Mouse (Mus musculus) mouse trophoblast stem cell (cell line): ENCODE measurements around the gene Nbas.

Source experiments
- in situ Hi-C, 2 experiments: fragments of 300-500 bp; cut with MseI, MboI; formaldehyde crosslinking; loops; 2 replicates in 1 of 2; 3 replicates in 1 of 2; pipeline ENCODE4 v1.15.1; 2025

The Nbas gene

GRCm38 (mm10) chr12:13532731-13533365 lies 263.9 kb downstream of the Nbas start:
- in situ Hi-C loops: no loop called here

- in situ Hi-C loops: no loop called here
These were observed 270.2 kb downstream of the Nbas start for GRCm38 (mm10) chr12:13539171-13539570.

GRCm38 (mm10) chr12:13543806-13544205 lies 274.9 kb downstream of the Nbas start:
- in situ Hi-C loops: no loop called here

GRCm38 (mm10) chr12:13563646-13564289 lies 294.8 kb downstream of the Nbas start:
- in situ Hi-C loops: no loop called here

- in situ Hi-C loops: no loop called here
These were observed 295.4 kb downstream of the Nbas start for GRCm38 (mm10) chr12:13564330-13564729.

- in situ Hi-C loops: no loop called here
These were observed 297.5 kb downstream of the Nbas start for GRCm38 (mm10) chr12:13566421-13566820.

- in situ Hi-C loops: no loop called here
These were observed 306.2 kb downstream of the Nbas start for GRCm38 (mm10) chr12:13575158-13575557.

GRCm38 (mm10) chr12:13575605-13576600 lies 307.0 kb downstream of the Nbas start:
- in situ Hi-C loops: no loop called here

GRCm38 (mm10) chr12:13576761-13577160 lies 307.8 kb downstream of the Nbas start:
- in situ Hi-C loops: no loop called here

GRCm38 (mm10) chr12:13580796-13581195 lies 311.9 kb downstream of the Nbas start:
- in situ Hi-C loops: no loop called here

- in situ Hi-C loops: no loop called here
These were observed 314.5 kb downstream of the Nbas start for GRCm38 (mm10) chr12:13583386-13583785.

GRCm38 (mm10) chr12:13585527-13586156 lies 316.7 kb downstream of the Nbas start:
- in situ Hi-C loops: no loop called here

GRCm38 (mm10) chr12:13587675-13588074 lies 318.7 kb downstream of the Nbas start:
- in situ Hi-C loops: no loop called here

- in situ Hi-C loops: no loop called here
These were observed 320.1 kb downstream of the Nbas start for GRCm38 (mm10) chr12:13589021-13589420.

- in situ Hi-C loops: no loop called here
These were observed 326.0 kb downstream of the Nbas start for GRCm38 (mm10) chr12:13594746-13595469.

- in situ Hi-C loops: no loop called here
These were observed 328.1 kb downstream of the Nbas start for GRCm38 (mm10) chr12:13597026-13597425.

- in situ Hi-C loops: no loop called here
These were observed 329.6 kb downstream of the Nbas start for GRCm38 (mm10) chr12:13598545-13598944.

- in situ Hi-C loops: no loop called here
These were observed 333.5 kb downstream of the Nbas start for GRCm38 (mm10) chr12:13602414-13602813.

GRCm38 (mm10) chr12:13607021-13607420 lies 338.1 kb downstream of the Nbas start:
- in situ Hi-C loops: no loop called here

- in situ Hi-C loops: no loop called here
These were observed 340.1 kb downstream of the Nbas start for GRCm38 (mm10) chr12:13609027-13609426.

- in situ Hi-C loops: no loop called here
These were observed 344.1 kb downstream of the Nbas start for GRCm38 (mm10) chr12:13613041-13613440.
